ENCODE assay signal across 9 mouse cellular contexts in the genomic region with DNA sequence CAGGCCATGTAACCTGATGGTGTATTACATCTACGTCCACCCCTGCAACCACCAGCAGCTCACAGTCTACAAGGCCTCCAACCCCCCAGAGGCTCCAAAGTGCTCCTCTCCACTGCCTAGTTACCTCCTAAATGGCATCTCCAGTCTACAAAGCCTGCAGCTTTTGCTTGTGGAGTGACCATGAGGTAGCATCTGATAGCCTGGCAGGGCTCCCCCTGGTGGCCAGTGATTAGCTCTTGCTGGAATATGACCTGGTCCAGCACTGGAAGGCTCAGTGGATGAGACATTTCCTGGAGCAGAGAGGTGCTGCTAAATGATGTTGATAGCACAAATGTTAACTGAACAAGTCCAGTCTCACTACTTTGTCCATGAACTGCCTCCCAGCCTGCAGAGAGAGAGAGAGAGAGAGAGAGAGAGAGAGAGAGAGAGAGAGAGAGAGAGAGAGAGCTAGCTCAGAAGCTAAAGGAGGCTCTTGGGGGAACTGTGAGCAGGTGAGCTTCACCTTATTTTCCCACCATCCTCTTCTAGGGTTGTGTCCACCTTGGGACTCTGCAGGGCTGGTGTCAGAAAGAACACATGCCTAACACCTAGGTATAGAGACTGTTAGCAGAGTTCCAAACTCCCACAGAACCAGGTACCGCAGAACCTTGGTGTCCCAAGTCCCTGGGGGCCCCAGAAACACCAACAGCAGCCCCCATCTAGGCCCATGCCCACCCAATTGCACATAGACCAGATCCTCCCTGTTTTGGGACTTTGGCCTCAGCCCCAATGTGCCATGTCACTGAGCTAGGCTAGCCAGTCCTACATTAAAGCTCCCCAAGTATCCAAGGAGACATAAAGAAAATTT. TPM values are rescaled to one million over a fixed set of nuclear protein-coding genes. Genes with fewer than 3 reads are reported as not detected.
DNase-seq lines count a peak whose midpoint lies in the region; ATAC-seq lines count a peak whose summit lies in the region.
"Had no signal": no experiment of that assay in that cellular context is flagged by ENCODE, and none has a peak within 500 bp of the region (broad histone marks: within the 10 kb centered on the region; RNA-seq: fewer than 3 reads in every experiment).

No protein-coding gene starts in this region.

- WGBS in midbrain, embryonic 10.5 days = 84% methylated on average over 2 of the region's 2 CpGs
- WGBS in midbrain, embryonic 16.5 days = 77% methylated on average over 2 of the region's 2 CpGs
- WGBS in stomach, embryonic 16.5 days = 73% methylated on average over 2 of the region's 2 CpGs

- intact Hi-C loops in gastrocnemius, postnatal 36 days (cut with DNase I) = no loop called here
- intact Hi-C loops in left cerebral cortex, postnatal 36 days (cut with DNase I) = loop anchor here (2.0 kb wide), 1 partner anchor 80 kb away; no protein-coding TSS in a partner anchor

- H3K27ac ChIP-seq in midbrain, embryonic 10.5 days (replicated peaks) = peak overlapping the region; percentile 73
- no peak overlapping the region for H3K27ac ChIP-seq in midbrain, embryonic 16.5 days (ENCODE audit: low read length)
- H3K27ac ChIP-seq in stomach, embryonic 16.5 days (ENCODE audit: low read length) = no peak overlapping the region

- DNase-seq in midbrain, embryonic 10.5 days (ENCODE audit: low spot score) = peak; percentile 87
- DNase-seq in embryo, embryonic 11 days = peak; percentile 92
- DNase-seq in gastrocnemius, postnatal 36 days = peak; percentile 65 to 73
- DNase-seq in kidney, adult 18-20 months = peak; percentile 72
- peak; percentile 51 to 73 for DNase-seq in left cerebral cortex, postnatal 36 days (ENCODE audit: low spot score in 2 of 2)
- DNase-seq in monocyte, adult 2 months (ENCODE audit: low read depth in 1 of 2, low spot score in 2 of 2) = peak; percentile 9 to 12

- H3K36me3 ChIP-seq in midbrain, embryonic 10.5 days = no peaks in the 10 kb centered on the region
- no peaks in the 10 kb centered on the region for H3K36me3 ChIP-seq in midbrain, embryonic 16.5 days (ENCODE audit: control insufficient read depth, insufficient read depth, low read length)
- H3K36me3 ChIP-seq in stomach, embryonic 16.5 days (ENCODE audit: control insufficient read depth, insufficient read depth, low read length) = no peaks in the 10 kb centered on the region

- H3K9ac ChIP-seq in midbrain, embryonic 16.5 days (ENCODE audit: low read depth, low read length) = no peak overlapping the region
- H3K9ac ChIP-seq in stomach, embryonic 16.5 days (ENCODE audit: low read length) = no peak overlapping the region

- H3K9me3 ChIP-seq in midbrain, embryonic 10.5 days (replicated peaks) = no peaks in the 10 kb centered on the region
- no peaks in the 10 kb centered on the region for H3K9me3 ChIP-seq in midbrain, embryonic 16.5 days (replicated peaks; ENCODE audit: control insufficient read depth, low read length, poor library complexity, severe bottlenecking)
- H3K9me3 ChIP-seq in stomach, embryonic 16.5 days (replicated peaks; ENCODE audit: control insufficient read depth, low read length) = no peaks in the 10 kb centered on the region

- no peak overlapping the region for H3K4me2 ChIP-seq in midbrain, embryonic 16.5 days (ENCODE audit: low read length)
- H3K4me2 ChIP-seq in stomach, embryonic 16.5 days (ENCODE audit: low read depth, low read length) = no peak overlapping the region

- peaks cover 36% of the 10 kb centered on the region for H3K4me1 ChIP-seq in midbrain, embryonic 10.5 days
- H3K4me1 ChIP-seq in midbrain, embryonic 16.5 days (ENCODE audit: control insufficient read depth, insufficient read depth, low read length) = peaks cover 3% of the 10 kb centered on the region; the same call in 1 of the 2 replicates
- peaks cover 5% of the 10 kb centered on the region; the same call in 1 of the 2 replicates for H3K4me1 ChIP-seq in stomach, embryonic 16.5 days (ENCODE audit: control insufficient read depth, insufficient read depth, low read length)

- H3K4me3 ChIP-seq in midbrain, embryonic 10.5 days = no peak overlapping the region
- no peak overlapping the region for H3K4me3 ChIP-seq in midbrain, embryonic 16.5 days (ENCODE audit: low read depth, low read length)
- no peak overlapping the region for H3K4me3 ChIP-seq in stomach, embryonic 16.5 days (replicated peaks; ENCODE audit: low read length)
- H3K4me3 ChIP-seq: myocyte had no signal

- peaks cover 11% of the 10 kb centered on the region for H3K27me3 ChIP-seq in midbrain, embryonic 10.5 days (ENCODE audit: low read depth, poor library complexity, severe bottlenecking)
- H3K27me3 ChIP-seq in midbrain, embryonic 16.5 days (ENCODE audit: control insufficient read depth, insufficient read depth, low read depth, low read length) = no peaks in the 10 kb centered on the region
- H3K27me3 ChIP-seq in stomach, embryonic 16.5 days (ENCODE audit: control insufficient read depth, insufficient read depth, low read length) = no peaks in the 10 kb centered on the region

- ATAC-seq in midbrain, embryonic 16.5 days = no peak
- ATAC-seq in stomach, embryonic 16.5 days (ENCODE audit: insufficient read depth, low FRiP score) = peak; percentile 48; the same call in 1 of the 2 replicates

RNA-seq across cellular contexts. Expression of a gene that starts 43.3 kb away (rescaled TPM):
- 34.8 and 57.9 TPM in 2 replicates for polyA plus RNA-seq in midbrain, embryonic 10.5 days (2016; fragmentation: Nextera tagmentation; extraction: Ambion mirVana)
- polyA plus RNA-seq in midbrain, embryonic 16.5 days (2015; fragmentation: Nextera tagmentation; extraction: Ambion mirVana) = 101 and 126 TPM in 2 replicates
- total RNA-seq in gastrocnemius, postnatal 36 days (2021) = 1 to 10 TPM; 2.3 to 2.8 TPM
- 10 to 100 TPM; 11.4 to 15.3 TPM for total RNA-seq in left cerebral cortex, postnatal 36 days (2021)
- polyA plus RNA-seq in stomach, embryonic 16.5 days (2015; fragmentation: Nextera tagmentation; extraction: Ambion mirVana) = 5.2 and 8.3 TPM in 2 replicates

Comparison
In these comparisons a context has a peak if more than half of its experiments do, and no peak if none do; other contexts are left out.
1. DNase-seq: peak in every context shown above with its lines; median percentile 92 in embryo, embryonic 11 days; 87 in midbrain, embryonic 10.5 days; 72 in kidney, adult 18-20 months; 69 in gastrocnemius, postnatal 36 days; 62 in left cerebral cortex, postnatal 36 days; 10 in monocyte, adult 2 months.